Comparison of ENCODE assay signal across 12 mouse cellular contexts in the genomic region with DNA sequence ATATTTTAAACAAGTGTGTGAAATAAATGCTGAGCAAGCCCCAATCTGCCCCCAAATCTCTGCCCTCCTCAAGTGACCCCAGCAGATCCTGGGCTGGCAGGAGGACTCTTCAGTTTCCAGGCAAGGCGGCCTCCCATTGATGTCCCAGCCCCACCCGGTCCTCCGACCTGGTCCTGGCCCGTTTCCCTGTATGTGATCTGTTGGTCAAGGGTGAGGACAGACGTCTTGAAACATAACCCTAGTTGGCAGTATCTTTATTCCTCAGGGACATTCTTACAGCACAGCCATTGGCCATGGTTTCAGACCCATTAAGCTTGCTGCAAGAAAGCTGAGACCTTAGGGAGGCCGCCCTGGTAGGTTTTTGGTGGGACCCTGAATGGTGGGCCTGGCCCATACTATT. TPM values are rescaled to one million over a fixed set of nuclear protein-coding genes. Genes with fewer than 3 reads are reported as not detected.
"Had no signal": no experiment of that assay in that cellular context is flagged by ENCODE, and none has a peak within 500 bp of the region (broad histone marks: within the 10 kb centered on the region; RNA-seq: fewer than 3 reads in every experiment).

No protein-coding gene starts in this region.

- H3K9ac ChIP-seq: limb, embryonic 13.5 days; liver, embryonic 14.5 days; midbrain, embryonic 13.5 days; neural tube, embryonic 12.5 days had no signal

- DNase-seq: kidney, postnatal 36 days; layer of hippocampus, adult 9-11 months; lung, adult 18-20 months; retina, postnatal 1 day; right cerebral cortex, postnatal 4 days; thymus, postnatal 4 days had no signal

- ATAC-seq: midbrain, embryonic 13.5 days had no signal

- H3K36me3 ChIP-seq: midbrain, embryonic 13.5 days had no signal

- H3K4me2 ChIP-seq: limb, embryonic 13.5 days; midbrain, embryonic 13.5 days; neural tube, embryonic 12.5 days had no signal

- H3K27ac ChIP-seq: limb, embryonic 13.5 days; liver, embryonic 14.5 days; midbrain, embryonic 13.5 days; neural tube, embryonic 12.5 days had no signal

- H3K4me3 ChIP-seq: limb, embryonic 13.5 days; midbrain, embryonic 13.5 days; myocyte; neural tube, embryonic 12.5 days had no signal

- H3K27me3 ChIP-seq: midbrain, embryonic 13.5 days; neural tube, embryonic 12.5 days had no signal

- H3K9me3 ChIP-seq: limb, embryonic 13.5 days; midbrain, embryonic 13.5 days; neural tube, embryonic 12.5 days had no signal

RNA-seq across cellular contexts. Expression of gene Wnt11, which starts 18.9 kb away (rescaled TPM):
- total RNA-seq: megakaryocyte-erythroid progenitor cell, adult 5-6 weeks had no signal
